Mouse (Mus musculus) C3H10T1/2 (cell line): ENCODE measurements around the gene Cc2d2a. TPM values are rescaled to one million over a fixed set of nuclear protein-coding genes. Genes with fewer than 3 reads are reported as not detected.

Source experiments
- polyA plus RNA-seq, 2 experiments: library from polyadenylated mRNA; unstranded; fragments of >200 nt; fragmentation: generic; extraction: Trizol; gene quantifications; one replicate each; pipeline ENCODE4 v1.2.1; 2012; ENCODE audit warnings: missing spikeins in 2 of 2

Cc2d2a gene
- 1 to 10 TPM in 1 of 2 experiments, under 1 TPM in 1; 0.40 to 6.4 TPM for polyA plus RNA-seq

GRCm38 (mm10) chr5:43661997-43662961, at the start of gene Cc2d2a:
Gene Cc2d2a (plus strand): TSS chr5:43662346.

Other genes starting within 250 kb of the Cc2d2a start
- gene C1qtnf7, start 146.8 kb upstream of the Cc2d2a start, polyA plus RNA-seq = not detected
- under 1 TPM in 1 of 2 experiments, not detected in 1; 0.12 TPM for gene Bst1, start 156.5 kb downstream of the Cc2d2a start, polyA plus RNA-seq
- gene Fbxl5, start 159.3 kb downstream of the Cc2d2a start, polyA plus RNA-seq = 10 to 100 TPM in 1 of 2 experiments, 1 to 10 TPM in 1; 1.9 to 12.0 TPM
- 1 to 10 TPM in 1 of 2 experiments, under 1 TPM in 1; 0.20 to 1.1 TPM for gene Cd38, start 206.2 kb downstream of the Cc2d2a start, polyA plus RNA-seq